Mouse (Mus musculus): Measurements from ENCODE around the gene Il10ra. TPM values are rescaled to one million over a fixed set of nuclear protein-coding genes. Genes with fewer than 3 reads are reported as not detected.

Gene Il10ra
- total RNA-seq, 2 experiments from 2014 or later: 0.28 to 0.62 TPM

DNA sequence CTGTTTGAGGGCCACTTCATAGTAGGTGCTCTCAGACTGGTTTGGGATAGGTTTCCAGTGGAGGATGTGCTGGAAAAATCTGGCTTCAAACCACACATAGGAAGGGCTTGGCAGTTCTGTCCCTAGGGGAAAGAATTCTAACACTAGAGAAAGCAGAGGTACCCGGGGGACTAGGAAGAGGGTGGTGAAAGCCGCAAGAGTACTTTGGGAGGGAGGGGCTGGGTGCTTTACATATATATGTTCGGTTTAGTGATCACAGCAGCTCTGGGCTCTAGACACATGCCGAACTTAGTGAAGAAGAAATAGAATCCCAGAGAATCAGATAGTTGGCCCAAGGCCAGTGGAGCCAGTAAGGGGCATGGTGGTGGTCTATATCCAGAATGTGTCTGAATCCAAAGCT is 1.9 kb downstream of the Il10ra start:
- no peak for DNase-seq
- intact Hi-C loops (cut with DNase I): no loop called here

DNA sequence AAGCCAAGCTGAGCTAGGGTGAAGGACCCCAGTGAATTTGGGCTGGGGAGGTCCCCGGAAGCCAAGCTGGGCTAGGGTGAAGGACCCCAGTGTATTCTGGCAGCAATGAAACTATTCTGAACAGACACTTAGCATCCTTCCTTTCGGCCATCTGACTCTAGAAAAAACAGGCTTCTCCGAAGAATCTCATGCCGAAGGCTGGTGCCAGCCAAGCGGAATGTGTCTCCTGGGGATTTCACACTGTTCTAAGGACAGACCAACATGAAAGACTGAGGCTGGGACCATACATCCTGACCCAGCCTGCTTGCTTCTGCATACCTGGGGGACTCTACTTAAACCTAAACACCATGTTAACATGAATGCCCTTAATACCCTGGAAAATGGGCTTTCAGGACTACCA is 7.1 kb downstream of the Il10ra start:
- intact Hi-C loops (cut with DNase I): no loop called here
- DNase-seq: no peak

DNA sequence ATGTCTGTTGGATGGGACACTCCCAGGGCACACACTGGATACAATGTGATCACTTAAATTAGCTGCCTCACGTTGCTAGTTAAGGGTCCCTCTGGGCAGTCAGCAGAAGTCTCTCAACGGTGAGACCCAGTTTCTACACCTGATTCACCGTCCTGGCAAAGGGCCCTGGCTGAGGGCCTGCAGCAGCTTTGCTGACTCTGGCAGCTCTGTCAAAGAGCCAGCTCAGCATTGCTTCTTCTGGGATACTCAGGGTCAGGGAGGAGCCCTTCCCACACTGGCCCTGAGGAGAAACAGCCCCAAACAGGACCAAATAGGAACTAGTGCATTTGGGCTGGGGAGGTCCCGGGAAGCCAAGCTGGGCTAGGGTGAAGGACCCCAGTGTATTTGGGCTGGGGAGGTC is 7.5 kb downstream of the Il10ra start:
- intact Hi-C loops (cut with DNase I): no loop called here
- DNase-seq: peak in 1 of 2 experiments; percentile 30

DNA sequence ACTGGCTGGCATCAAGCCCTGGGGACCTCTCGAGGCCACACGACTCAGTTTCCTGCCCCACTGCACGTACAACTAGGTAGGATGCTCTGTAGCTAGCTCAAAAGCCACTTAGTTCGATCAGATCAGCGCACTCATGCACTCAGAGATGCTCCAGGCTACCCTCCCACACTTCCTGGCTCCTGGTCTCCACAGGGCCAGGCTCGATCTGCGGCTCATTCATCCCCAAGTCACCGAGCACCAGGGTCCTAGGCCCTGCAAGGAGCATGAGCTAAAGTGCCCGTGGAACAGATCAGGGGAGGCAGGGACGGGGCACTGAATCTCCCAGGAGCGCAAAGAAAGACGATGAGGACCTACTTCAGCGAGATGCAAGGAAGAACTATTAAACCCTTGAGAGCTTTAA is 9.9 kb downstream of the Il10ra start:
- no peak for DNase-seq
- intact Hi-C loops (cut with DNase I): no loop called here

DNA sequence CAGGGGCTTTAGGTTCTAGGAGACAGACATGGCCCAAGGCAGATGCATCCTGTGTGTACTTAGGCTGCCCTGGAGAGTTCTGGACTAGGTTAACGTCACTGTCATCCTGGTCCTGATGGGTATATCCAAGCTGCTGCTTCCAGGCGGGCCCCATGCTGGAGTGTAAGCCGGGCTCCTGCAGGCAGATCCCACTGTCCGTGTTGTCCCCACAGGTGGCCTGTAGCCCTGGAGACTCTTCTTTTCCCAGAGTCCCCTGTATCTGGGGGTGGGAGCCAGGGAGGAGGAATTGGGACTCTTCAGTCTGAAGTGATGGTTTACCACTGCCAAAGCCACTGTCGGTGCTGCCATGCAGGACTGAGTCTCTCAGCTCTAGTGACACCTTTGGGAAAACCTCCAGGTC is 13.0 kb downstream of the Il10ra start:
- intact Hi-C loops (cut with DNase I): no loop called here
- DNase-seq: no peak

DNA sequence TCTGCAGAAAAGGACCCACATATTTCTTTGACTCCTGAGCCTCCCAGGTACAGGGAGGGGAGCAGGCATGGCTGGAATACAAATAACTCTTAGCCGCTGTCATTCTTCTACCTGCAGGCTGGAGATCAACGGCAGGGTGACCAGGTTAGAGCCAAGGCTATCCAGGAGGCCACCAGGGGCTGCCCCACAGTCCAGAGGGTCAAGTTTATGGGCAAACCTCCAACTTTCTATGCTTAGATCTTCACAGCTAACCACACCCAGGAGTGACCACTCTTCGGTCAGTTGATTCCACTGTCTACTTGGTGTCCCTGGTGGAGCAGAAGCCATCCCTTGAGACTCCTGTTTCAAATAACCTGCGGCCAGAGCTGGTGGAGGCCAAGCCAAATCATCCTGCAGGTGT is 13.5 kb downstream of the Il10ra start:
- no peak for DNase-seq
- intact Hi-C loops (cut with DNase I): no loop called here

DNA sequence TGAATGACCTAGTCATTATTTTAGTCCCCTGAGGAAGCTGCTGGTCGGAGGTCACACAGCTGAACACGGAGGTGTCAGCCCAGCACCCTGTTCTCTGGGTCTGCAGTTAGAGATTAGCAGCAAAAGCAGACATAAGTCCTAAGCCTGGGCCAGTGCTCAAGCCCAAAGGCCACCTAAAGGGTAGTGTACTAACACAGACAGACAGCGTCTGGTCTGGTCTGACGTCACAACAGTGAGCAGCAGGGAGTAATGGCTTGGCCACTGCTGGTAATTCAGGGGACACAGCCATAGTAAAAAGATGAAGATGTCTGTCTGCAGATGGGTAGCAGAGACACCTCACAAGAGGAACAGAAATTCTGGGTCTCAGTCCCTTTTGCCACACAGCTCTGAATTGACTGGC is 14.3 kb downstream of the Il10ra start:
- DNase-seq: no peak
- intact Hi-C loops (cut with DNase I): no loop called here

DNA sequence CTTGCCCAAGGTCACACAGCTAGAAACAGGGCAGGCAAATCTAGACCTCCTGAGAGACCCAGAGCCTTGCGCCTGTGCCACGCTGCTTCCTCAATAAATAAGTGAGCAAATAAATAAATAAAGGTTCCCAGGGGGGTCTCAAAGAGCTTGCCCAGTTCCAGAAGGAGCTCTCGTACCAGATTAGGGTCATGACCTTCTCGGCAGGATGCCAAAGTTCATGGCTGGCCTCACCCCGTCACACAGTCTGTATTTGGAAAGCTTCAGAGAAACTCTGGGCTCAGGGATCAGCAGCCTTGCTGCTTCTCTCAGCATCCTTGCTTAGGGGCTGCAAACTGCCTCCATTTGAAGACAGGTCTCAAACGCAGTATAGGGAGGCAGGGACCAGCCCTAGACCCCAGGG is 14.9 kb downstream of the Il10ra start:
- no peak for DNase-seq
- intact Hi-C loops (cut with DNase I): no loop called here

DNA sequence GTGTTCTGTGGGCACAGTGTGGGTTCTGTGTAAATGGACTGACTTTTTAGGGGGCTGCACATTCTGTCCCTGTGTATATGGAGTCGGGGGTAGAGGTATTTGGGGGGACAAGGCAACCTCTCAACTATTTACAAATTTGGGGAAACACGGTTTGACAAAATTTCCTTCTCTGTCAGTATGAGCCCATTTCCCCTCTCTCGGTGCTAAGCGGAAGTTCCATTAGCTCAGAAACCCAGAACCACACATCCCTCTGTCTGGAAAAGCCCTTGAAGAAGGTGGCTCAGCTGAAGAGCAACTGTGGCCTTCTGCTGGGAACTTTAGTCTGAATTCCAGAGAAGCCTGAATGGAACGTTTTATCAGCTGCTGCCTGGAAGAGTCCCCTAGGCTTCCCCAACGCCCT is 16.6 kb downstream of the Il10ra start:
- intact Hi-C loops (cut with DNase I): no loop called here
- DNase-seq: no peak

DNA sequence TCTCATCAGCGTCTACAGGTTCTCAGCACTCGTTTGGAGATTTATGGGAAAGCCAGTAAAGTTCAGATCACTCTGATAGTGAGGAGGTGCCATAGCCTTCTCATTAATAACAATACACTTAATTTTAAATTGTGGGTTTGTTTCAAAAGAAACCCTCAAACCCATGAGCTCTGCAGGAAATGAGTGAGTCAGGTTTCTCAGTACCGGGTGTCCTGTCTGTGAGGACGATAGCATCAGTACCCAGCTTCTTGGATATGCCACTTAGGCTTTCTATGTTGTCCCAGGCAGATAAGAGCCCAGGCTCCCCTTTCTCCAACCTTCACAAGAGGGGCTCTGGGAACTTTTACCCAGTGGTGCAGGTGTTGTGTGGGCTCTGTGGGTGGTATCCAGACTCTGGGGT is 17.0 kb downstream of the Il10ra start:
- intact Hi-C loops (cut with DNase I): no loop called here
- DNase-seq: no peak

DNA sequence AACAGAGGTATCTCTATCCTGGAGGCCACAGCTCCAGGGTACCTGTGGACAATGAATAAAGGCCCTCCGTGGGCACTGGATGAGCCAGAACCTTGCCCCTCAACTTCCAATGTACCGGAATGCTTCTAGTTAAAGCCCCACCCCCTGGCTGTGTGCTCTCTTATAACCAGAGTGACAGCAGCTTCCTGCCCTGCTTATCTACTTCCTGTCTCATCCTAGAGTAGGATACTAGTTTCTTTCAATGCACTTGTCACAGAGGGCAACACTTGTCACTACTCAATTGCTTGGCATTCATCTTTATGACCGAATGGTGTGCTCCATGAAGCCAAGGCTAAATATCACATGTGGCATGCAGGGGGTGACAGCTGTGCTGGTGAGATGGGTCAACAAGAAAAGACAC is 17.7 kb downstream of the Il10ra start:
- intact Hi-C loops (cut with DNase I): no loop called here
- DNase-seq: no peak

DNA sequence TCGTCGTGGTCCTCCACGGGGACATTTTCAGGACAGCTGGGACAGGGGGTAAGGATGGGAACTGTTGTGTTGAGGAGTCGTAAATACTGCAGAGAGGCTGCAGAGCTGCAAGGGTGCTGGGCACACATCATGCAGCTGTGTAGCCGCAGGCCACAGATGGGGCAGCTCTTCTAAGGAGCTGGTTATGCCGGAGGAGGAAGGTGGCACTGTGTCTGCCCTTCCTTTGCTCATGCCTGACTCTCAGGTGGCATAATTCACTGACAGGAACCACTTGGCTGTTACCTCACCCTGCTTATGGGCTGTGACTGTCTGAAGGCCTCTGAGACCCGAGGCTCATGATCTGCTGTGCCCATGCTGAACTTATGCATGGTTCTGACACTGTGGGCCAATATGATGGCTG is 18.6 kb downstream of the Il10ra start:
- intact Hi-C loops (cut with DNase I): no loop called here

DNA sequence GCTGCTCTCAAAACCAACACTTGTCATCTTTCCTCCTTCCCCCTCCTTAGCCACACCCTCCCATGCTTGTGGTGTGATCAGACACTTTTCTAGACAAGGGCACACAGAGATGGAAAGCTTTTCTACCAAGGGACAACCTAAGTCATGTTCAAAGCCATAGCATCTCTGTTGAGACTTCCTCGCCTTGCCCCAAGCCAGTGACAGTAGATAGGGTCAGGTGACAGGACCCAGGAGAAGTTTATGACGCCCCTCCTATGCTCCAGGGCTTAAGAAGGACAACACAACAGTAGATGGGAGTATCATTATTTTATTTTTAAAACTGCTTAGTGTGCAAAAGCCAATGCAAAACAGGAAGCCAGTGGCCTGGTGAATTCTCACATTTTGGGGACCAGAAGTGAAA is 21.4 kb downstream of the Il10ra start:
- no peak for DNase-seq
- intact Hi-C loops (cut with DNase I): no loop called here

More for the DNA sequence above, 18.6 kb downstream of the Il10ra start:
- DNase-seq: no peak

DNA sequence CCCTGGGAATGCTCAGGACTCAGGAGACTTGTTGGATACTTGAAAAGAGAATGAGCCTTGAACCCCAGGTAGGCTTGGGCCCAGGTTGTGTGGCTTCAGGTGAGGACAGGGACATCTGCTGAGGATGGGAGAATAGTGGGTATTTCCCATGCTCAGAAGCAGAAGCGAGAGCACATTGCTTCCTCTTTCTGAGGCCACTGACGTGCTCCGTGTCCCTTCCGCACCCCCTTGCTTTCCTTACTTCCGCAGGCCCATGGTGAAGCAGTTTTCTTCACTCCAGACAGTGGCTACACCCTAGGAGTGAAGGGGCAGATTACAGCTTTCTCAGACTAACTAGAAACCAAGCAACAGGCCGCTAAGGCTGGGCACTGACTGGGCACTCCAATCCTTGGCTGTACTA is 22.9 kb downstream of the Il10ra start:
- intact Hi-C loops (cut with DNase I): no loop called here
- DNase-seq: no peak

DNA sequence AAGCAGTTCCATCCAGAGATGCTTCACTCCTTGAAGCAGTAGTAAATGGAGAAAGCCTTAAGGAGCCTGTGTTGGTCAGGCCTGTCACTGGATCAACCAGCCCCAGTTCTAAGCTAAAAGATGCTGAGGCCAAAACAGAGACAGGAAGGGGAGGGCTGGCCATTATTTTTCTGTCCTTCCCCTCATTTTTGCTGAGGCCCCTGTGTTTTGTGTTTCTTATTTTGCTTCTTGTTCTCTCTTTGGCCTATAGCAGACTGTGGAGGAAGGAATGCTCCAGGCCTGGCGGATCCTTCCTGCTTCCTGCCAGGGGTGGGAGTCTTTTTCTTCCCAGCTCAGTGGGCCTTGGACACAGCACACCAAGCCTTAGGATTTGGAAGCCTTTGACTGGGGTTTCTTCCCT is 23.5 kb downstream of the Il10ra start:
- no peak for DNase-seq
- intact Hi-C loops (cut with DNase I): no loop called here

DNA sequence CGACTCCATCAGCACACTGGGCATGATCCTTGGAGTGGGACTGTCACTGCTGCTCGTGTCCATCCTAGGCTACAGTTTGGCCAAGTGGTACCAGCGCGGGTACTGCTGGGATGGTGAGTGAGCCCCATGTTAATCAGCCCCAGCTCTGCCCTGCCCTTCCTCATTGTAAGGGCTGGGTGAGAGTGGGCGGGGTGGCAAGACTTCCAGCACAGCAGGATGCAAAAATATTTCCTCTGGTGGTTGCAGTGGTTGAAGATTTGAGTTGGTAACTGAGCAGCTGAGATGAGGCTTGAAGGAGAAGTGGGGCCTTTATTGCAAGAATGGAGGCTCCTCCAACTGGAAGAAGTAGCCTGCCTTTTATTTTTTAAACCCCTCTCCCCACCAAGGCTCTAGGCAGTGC is 27.6 kb downstream of the Il10ra start:
- no peak for DNase-seq
- intact Hi-C loops (cut with DNase I): no loop called here

DNA sequence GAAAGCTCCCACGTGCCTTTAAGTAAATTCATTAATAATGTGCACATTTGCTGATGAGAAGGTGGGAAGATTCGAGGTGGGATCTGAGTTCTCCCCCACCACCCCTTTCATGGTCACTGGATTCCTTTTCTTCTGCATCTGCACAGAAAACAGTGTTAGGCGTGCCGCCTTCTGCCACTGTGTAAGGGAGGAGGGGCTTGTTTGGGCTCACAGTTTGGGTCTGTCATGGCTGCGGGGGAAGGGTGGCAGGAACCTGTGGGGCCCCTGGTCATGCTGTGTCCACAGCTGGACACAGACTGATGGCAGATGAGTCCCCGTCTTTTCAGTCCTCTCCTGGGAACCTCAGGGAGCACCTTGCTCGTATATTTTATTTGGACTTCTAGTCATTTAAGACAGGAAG is 32.2 kb downstream of the Il10ra start:
- no peak for DNase-seq
- intact Hi-C loops (cut with DNase I): no loop called here

DNA sequence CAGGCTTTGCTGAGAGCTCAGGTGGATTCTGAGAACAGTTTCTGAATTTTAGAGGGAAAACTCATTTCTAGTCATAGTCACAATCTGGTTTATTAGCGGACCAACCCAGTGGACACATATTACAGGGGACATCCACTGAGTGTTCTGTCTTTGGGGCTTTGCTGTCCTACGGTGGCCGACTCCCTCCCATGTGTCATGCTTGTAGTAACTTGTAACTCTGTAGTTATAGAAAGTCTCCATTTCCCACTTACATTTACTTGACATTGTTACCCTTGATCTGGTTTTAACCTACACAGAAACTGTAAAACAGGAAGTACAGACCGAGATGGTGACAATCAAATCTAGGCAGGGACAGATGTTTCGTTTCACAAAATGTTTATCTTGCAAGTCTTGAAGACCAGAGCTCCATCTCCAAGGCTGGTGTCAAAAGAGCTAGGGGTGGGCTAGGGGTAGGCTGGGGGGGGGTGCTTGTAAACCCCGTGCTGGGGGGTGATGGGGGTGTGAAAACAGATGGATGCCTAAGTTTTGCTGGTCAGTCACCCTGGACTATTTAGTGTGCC is 33.2 kb downstream of the Il10ra start:
- intact Hi-C loops (cut with DNase I): no loop called here
- DNase-seq: no peak

DNA sequence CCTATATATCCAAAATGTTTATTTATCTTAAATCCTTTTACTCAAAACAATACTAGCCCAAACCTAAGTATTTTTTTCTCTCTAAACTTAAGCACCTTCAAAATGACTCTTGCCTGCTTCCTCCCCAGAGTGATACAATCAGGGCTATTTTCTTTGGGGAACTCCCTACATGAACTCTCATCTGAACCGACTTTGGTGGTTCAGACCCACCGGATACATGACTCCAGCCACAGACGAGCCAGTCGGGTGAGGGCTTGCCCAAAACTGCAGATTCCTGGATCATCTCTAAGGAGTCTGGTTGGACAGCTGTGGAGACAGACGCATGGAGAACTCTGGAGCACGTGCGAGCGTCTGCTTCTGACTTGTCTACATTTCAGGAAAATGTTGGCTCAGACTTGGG is 39.6 kb downstream of the Il10ra start:
- no peak for DNase-seq
- intact Hi-C loops (cut with DNase I): no loop called here

DNA sequence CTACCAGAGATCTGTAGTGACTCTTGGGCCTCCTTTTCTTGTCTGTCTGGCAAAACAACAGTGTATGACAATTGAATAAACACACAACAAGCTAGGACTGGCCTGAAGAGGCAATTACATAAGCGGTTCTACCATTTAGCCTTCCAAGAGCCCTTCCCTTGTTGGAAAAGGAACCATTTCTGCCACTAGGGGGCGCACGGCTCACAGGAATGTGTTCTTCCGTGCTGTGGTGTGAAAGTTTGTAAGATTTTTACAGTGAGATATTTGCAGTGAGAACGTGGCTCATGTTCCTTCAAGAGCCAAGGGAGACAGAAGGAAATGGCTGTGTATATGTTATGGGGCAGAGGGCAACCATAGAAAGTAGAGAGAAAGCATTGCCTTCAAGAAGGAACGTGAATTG is 47.4 kb downstream of the Il10ra start:
- peak; percentile 77 to 85 for DNase-seq
- intact Hi-C loops (cut with DNase I): loop anchor here (5.0 kb wide), 2 partner anchors 166 to 186 kb away; no protein-coding TSS in a partner anchor

DNA sequence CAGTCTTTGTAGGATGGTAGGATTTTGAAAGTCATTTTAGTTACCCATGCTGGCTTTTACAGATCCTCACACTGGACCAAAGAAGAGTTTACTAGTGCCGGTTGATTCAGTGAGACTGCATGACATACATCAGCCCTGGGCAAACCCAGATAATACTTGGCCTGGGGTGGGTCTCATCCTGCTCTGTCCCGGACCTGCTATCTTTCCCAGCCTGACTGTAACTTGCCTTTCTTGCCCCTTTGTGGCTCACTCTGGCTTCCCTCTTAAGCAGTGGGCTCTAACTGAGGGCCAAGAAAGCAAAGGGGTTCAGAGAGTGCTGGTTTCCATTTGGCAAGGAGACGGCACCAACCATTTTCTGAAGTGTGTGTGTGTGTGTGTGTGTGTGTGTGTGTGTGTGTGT is 49.3 kb downstream of the Il10ra start:
- intact Hi-C loops (cut with DNase I): loop anchor here (5.0 kb wide), 2 partner anchors 168 to 188 kb away; no protein-coding TSS in a partner anchor
- DNase-seq: no peak

DNA sequence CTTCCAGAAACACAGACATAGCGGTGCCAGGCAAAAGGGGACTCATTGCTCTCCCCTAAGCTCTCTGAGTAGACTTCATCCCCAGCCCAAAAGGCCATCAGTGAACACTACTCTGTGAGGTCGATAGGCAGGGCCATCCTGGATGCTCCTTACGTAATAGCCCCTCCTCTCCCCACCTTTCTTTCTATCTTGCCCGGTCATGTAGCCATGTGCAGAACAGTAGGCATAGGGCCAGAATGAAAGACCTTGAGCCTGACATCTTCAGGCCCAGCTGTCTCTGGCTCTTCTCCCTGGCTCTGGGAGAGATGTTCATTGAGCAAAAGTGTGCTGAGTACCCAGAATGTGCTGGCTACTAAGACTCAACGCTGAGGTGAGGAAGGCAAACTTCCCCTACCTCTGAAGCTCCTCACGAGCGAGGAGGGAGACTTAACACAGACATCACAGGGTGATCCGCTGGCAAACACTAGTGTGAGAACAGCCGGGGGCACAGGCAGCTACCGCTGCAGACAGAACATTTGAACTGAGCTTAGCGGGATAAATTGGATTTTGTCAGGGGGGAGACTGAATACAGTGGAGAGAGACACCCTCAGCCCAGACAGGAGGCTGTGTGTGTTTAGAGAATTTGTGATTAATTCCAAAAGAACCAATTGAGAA is 53.3 kb downstream of the Il10ra start:
- intact Hi-C loops (cut with DNase I): no loop called here
- DNase-seq: no peak

DNA sequence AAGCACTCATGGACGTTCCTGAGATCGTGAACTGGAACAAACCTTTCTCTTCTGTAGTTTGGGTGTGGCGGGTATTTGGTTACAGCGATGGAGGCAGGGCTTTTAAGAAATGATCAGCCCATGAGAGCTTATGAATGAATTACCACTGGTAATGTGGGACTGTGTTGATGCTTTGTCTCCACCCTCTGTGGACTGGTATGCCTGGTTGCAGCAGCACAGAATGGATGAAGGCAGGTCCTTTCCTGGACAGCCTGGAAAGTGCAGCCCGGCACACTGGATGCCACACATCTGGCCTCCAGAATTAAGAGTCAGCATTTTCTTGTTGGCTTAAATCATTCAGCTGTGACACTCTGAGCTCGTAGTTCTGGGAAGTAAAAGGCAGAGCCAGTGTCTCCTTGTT is 56.9 kb downstream of the Il10ra start:
- intact Hi-C loops (cut with DNase I): no loop called here
- no peak for DNase-seq
